Mouse (Mus musculus): ENCODE results near the gene Olfr631. TPM values are rescaled to one million over a fixed set of nuclear protein-coding genes. Genes with fewer than 3 reads are reported as not detected.
"Not testable (repeated sequence)": the region's sequence is repeated elsewhere in the genome, so short reads cannot be mapped to it uniquely, and the experiment has no call there.

The Olfr631 gene
- not detected in 2 replicates for polyA plus RNA-seq (2012; rRNA removed)

- no peak for DNase-seq (ENCODE audit: low read depth)
- TF ChIP-seq CTCF (IDR thresholded peaks at IDR 0.05; ENCODE audit: borderline replicate concordance, extremely low read depth, insufficient read depth, insufficient read length) (no peak), POLR2A (IDR thresholded peaks at IDR 0.05; ENCODE audit: borderline replicate concordance, extremely low read depth, insufficient read depth, insufficient read length, poor library complexity, severe bottlenecking) (no peak)
Measured at GRCm38 (mm10) chr7:103928525-103928924, at the start of gene Olfr631. Olfr631 (plus strand) TSS chr7:103928825.

DNA sequence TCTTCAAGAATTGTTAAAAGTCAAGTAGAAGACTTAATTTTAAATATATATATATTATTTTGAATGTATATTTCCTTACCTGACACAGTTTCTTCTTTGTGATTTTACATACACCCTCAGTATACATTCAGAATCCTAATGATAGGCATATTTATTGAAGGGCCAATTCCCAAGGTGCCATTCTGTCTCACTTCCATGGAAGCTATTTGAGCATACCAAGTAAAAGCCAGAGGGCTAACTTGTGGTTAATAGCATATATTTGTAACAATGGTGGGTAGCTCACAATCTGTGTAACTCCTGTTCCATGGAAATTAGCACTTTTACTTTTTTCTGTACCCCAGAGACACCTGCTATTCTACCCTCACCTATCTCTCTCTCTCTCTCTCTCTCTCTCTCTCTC is 42.5 kb upstream of the Olfr631 start, which contains the start of gene Olfr66:
TSS of gene Olfr66 (minus strand) at position 101 of the 400 bp plus-strand sequence.
- TF ChIP-seq POLR2A (IDR thresholded peaks at IDR 0.05; ENCODE audit: borderline replicate concordance, extremely low read depth, insufficient read depth, insufficient read length, poor library complexity, severe bottlenecking) (no peak), CTCF (IDR thresholded peaks at IDR 0.05; ENCODE audit: borderline replicate concordance, extremely low read depth, insufficient read depth, insufficient read length) (no peak)
- no peak for DNase-seq (ENCODE audit: low read depth)

GRCm38 (mm10) chr7:103894385-103894784 is 34.2 kb upstream of the Olfr631 start, which contains the start of gene Olfr64:
Olfr64 (minus strand) TSS chr7:103894485.
- TF ChIP-seq CTCF (IDR thresholded peaks at IDR 0.05; ENCODE audit: borderline replicate concordance, extremely low read depth, insufficient read depth, insufficient read length), result no peak
- TF ChIP-seq POLR2A (IDR thresholded peaks at IDR 0.05; ENCODE audit: borderline replicate concordance, extremely low read depth, insufficient read depth, insufficient read length, poor library complexity, severe bottlenecking), result no peak
- no peak for DNase-seq (ENCODE audit: low read depth)

GRCm38 (mm10) chr7:103903187-103903586 is 25.4 kb upstream of the Olfr631 start, which contains the start of gene Olfr65:
Olfr65 (plus strand) TSS chr7:103903487.
- TF ChIP-seq POLR2A (IDR thresholded peaks at IDR 0.05; ENCODE audit: borderline replicate concordance, extremely low read depth, insufficient read depth, insufficient read length, poor library complexity, severe bottlenecking) (no peak), CTCF (IDR thresholded peaks at IDR 0.05; ENCODE audit: borderline replicate concordance, extremely low read depth, insufficient read depth, insufficient read length) (no peak)
- no peak for DNase-seq (ENCODE audit: low read depth)

DNA sequence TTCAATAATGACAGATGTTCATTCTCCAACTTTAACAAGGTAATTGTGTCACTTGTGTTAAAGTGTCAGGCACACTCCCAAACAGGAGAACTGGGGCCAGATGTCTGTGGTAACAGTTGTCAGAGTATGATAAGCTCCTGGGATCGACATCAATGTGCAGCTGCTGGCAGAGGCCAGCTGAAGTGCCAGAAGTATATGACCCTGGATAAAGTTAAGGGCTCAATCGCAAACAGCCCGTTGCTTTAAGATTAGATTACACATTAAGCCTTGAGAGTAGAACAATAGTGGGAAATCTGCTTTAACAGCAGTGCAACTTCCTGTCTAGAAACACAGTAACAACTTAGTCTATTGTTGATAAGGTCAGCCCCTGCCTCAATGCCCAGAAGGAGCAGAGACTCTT is 18.6 kb upstream of the Olfr631 start:
- TF ChIP-seq CTCF (IDR thresholded peaks at IDR 0.05; ENCODE audit: borderline replicate concordance, extremely low read depth, insufficient read depth, insufficient read length) (no peak), POLR2A (IDR thresholded peaks at IDR 0.05; ENCODE audit: borderline replicate concordance, extremely low read depth, insufficient read depth, insufficient read length, poor library complexity, severe bottlenecking) (no peak)
- no peak for DNase-seq (ENCODE audit: low read depth)

GRCm38 (mm10) chr7:103912969-103913511 is 15.6 kb upstream of the Olfr631 start:
- DNase-seq (ENCODE audit: low read depth), result peak; percentile 6
- no peak for TF ChIP-seq POLR2A (IDR thresholded peaks at IDR 0.05; ENCODE audit: borderline replicate concordance, extremely low read depth, insufficient read depth, insufficient read length, poor library complexity, severe bottlenecking)
- peak; percentile 40; the same call in 1 of the 2 replicates for TF ChIP-seq CTCF (IDR thresholded peaks at IDR 0.05; ENCODE audit: borderline replicate concordance, extremely low read depth, insufficient read depth, insufficient read length)

DNA sequence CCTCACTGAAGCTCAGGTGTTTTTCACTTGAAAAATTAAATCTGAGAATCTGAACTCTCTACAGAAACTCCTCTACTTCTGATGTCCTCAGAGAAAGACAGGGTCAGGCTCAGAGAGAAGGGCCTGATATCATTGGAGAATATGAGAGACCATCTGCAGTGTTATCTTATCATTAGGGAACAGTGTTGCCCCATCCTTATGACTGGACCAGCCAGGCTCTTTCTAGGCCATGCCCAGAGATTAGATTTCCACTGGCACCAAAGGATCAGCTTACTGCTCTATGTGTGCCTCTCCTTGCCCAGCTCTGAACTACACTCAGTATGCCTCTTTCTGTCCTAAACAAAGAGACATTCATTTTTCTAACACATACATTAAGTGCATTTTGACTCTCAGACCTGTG is 13.3 kb upstream of the Olfr631 start:
- DNase-seq (ENCODE audit: low read depth), result no peak
- TF ChIP-seq CTCF (IDR thresholded peaks at IDR 0.05; ENCODE audit: borderline replicate concordance, extremely low read depth, insufficient read depth, insufficient read length) (no peak), POLR2A (IDR thresholded peaks at IDR 0.05; ENCODE audit: borderline replicate concordance, extremely low read depth, insufficient read depth, insufficient read length, poor library complexity, severe bottlenecking) (no peak)

GRCm38 (mm10) chr7:103934264-103934663 is 5.6 kb downstream of the Olfr631 start, which contains the start of gene Olfr632:
Olfr632 (plus strand) TSS chr7:103934347.
- no peak for DNase-seq (ENCODE audit: low read depth)
- TF ChIP-seq POLR2A (IDR thresholded peaks at IDR 0.05; ENCODE audit: borderline replicate concordance, extremely low read depth, insufficient read depth, insufficient read length, poor library complexity, severe bottlenecking) (no peak), CTCF (IDR thresholded peaks at IDR 0.05; ENCODE audit: borderline replicate concordance, extremely low read depth, insufficient read depth, insufficient read length) (no peak)

- DNase-seq (ENCODE audit: low read depth), result peak; percentile 64
- TF ChIP-seq CTCF (IDR thresholded peaks at IDR 0.05; ENCODE audit: borderline replicate concordance, extremely low read depth, insufficient read depth, insufficient read length) (peak; percentile 75; the same call in 1 of the 2 replicates), POLR2A (IDR thresholded peaks at IDR 0.05; ENCODE audit: borderline replicate concordance, extremely low read depth, insufficient read depth, insufficient read length, poor library complexity, severe bottlenecking) (no peak)
Measured at GRCm38 (mm10) chr7:103942730-103943129, 14.1 kb downstream of the Olfr631 start.

DNA sequence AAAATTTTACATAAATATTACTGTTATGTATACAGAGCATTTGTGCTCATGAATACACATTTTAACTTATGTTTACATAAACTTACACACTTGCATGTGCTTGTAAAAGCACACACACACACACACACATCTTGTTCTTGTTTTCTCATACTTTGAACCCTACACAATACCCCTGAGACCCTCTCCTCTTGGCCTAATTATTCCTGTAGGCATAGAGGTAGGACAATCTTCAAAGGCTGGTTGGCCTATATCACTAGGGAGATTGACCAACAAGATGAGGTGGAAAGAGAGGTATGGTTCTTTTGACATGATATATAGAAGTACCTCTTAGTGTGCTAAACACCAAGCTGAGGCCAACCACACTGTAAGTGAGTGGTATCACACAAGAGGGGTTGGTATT is 15.5 kb downstream of the Olfr631 start, which contains the start of gene Olfr633:
TSS of gene Olfr633 (plus strand) at position 301 of the 400 bp plus-strand sequence.
- no peak for TF ChIP-seq POLR2A (IDR thresholded peaks at IDR 0.05; ENCODE audit: borderline replicate concordance, extremely low read depth, insufficient read depth, insufficient read length, poor library complexity, severe bottlenecking)
- no peak for TF ChIP-seq CTCF (IDR thresholded peaks at IDR 0.05; ENCODE audit: borderline replicate concordance, extremely low read depth, insufficient read depth, insufficient read length)

DNA sequence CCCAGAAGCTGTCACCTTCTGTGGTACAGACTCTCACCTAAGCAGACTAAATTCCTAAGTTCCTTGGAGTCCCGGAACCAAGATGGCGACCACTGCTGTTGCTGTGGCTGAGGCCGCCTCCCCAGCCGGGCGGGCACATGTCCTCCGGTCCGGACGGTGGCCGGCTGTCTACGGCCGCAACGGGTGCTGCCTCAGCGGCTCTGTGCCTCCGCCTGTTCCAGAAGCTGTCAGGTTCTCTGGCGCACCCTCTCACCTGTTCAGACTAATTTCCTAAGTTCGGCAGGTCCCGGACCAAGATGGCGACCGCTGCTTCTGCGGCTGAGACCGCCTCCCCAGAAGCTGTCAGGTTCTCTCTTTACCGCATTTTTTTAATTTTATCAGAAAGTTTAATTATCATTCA is 38.2 kb downstream of the Olfr631 start:
- not testable (repeated sequence) for DNase-seq (ENCODE audit: low read depth)

More for the DNA sequence above, 15.5 kb downstream of the Olfr631 start, which contains the start of gene Olfr633:
- no peak for DNase-seq (ENCODE audit: low read depth)

DNA sequence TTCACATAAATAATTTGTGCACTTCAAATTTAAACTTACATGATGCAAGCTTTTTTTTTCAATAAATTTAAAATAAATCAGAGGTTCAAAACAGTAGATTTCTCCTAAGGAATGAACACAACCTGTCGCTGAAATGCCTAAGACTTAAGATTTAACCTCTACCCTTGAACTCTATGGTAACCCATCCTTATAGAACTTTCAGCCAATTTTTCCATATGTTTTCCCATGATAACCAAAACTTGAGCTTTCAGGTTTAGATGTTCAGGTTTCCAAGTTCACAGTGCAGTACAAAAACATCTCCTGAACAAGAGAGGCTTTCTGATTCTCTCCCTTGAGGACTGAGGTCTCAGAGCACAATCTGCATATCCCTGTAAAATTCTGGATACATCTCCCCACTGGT is 42.2 kb downstream of the Olfr631 start, which contains the start of gene Olfr635:
TSS of gene Olfr635 (plus strand) at position 301 of the 400 bp plus-strand sequence.
- TF ChIP-seq CTCF (IDR thresholded peaks at IDR 0.05; ENCODE audit: borderline replicate concordance, extremely low read depth, insufficient read depth, insufficient read length), result no peak
- TF ChIP-seq POLR2A (IDR thresholded peaks at IDR 0.05; ENCODE audit: borderline replicate concordance, extremely low read depth, insufficient read depth, insufficient read length, poor library complexity, severe bottlenecking), result no peak
- no peak for DNase-seq (ENCODE audit: low read depth)
